Mouse (Mus musculus): Measurements from ENCODE around the gene Actr5.

DNA sequence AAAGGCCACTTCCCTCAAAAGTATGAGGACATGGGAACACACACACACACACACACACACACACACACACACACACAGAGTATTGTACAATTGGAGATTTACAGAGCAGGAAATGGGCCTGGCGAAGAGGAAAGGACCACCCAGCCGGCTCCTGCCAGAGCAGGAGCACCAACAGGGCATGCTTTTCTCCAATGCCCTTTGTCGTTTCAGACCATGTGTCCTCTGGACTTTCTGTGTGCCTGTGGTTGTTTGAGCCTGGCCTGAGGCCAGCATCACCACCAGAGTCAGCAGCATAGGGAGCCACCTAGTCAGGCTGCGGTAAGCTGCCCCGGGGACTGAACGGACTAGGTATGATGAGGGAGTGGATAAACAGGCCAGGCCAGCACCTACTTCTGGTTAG, 34.1 kb downstream of the Actr5 start:
- TF ChIP-seq CTCF (IDR thresholded peaks at IDR 0.05; ENCODE audit: low read depth) (no peak), EP300 (IDR thresholded peaks at IDR 0.05; ENCODE audit: low read depth) (no peak)

Measured in liver, embryonic 14.5 days (tissue).